Mouse (Mus musculus): ENCODE results near the gene F13a1.

- TF ChIP-seq EP300 (IDR thresholded peaks at IDR 0.05; ENCODE audit: low read depth in 1 of 2, low read length in 2 of 2) (no peak), CTCF (IDR thresholded peaks at IDR 0.05 in 2 of 3, conservative IDR thresholded peaks at IDR 0.05 in 1 of 3; ENCODE audit: control insufficient read depth in 1 of 3, insufficient read depth in 1 of 3, low read depth in 2 of 3, low read length in 3 of 3, poor library complexity in 1 of 3, severe bottlenecking in 1 of 3) (no peak), POLR2A (IDR thresholded peaks at IDR 0.05; ENCODE audit: control insufficient read depth in 1 of 2, insufficient read depth in 1 of 2, low read depth in 1 of 2, low read length in 2 of 2, poor library complexity in 1 of 2) (no peak), KAT2A (conservative IDR thresholded peaks at IDR 0.05; ENCODE audit: low read depth, low read length) (no peak), TCF12 (IDR thresholded peaks at IDR 0.05; ENCODE audit: low read depth, low read length) (no peak), RAD21 (IDR thresholded peaks at IDR 0.05; ENCODE audit: low read depth, low read length) (no peak), ZC3H11A (IDR thresholded peaks at IDR 0.05; ENCODE audit: low read depth, low read length) (no peak), GATA1 (IDR thresholded peaks at IDR 0.05; ENCODE audit: low read depth, low read length) (no peak), NELFE (IDR thresholded peaks at IDR 0.05; ENCODE audit: low read depth, low read length) (no peak), GABPA (IDR thresholded peaks at IDR 0.05; ENCODE audit: low read depth, low read length) (no peak), CHD1 (IDR thresholded peaks at IDR 0.05; ENCODE audit: low read depth, low read length) (no peak), RCOR1 (IDR thresholded peaks at IDR 0.05; ENCODE audit: low read depth, low read length) (no peak), NRF1 (IDR thresholded peaks at IDR 0.05; ENCODE audit: insufficient read depth, low read depth, low read length, poor library complexity, severe bottlenecking) (no peak), USF2 (IDR thresholded peaks at IDR 0.05; ENCODE audit: borderline replicate concordance in 1 of 2, insufficient read depth in 1 of 2, low read depth in 1 of 2, low read length in 2 of 2) (no peak)
Measured at GRCm38 (mm10) chr13:36839111-36839510, 210.9 kb downstream of the F13a1 start.
